Mouse (Mus musculus) gastrocnemius, postnatal 10 days (tissue): ENCODE data around the gene Plekha5. TPM values are rescaled to one million over a fixed set of nuclear protein-coding genes. Genes with fewer than 3 reads are reported as not detected.
A peak's percentile ranks its signal among the peaks of the same experiment; 100 is the strongest.
"Not testable (repeated sequence)": the region's sequence is repeated elsewhere in the genome, so short reads cannot be mapped to it uniquely, and the experiment has no call there.

Experiments
- DNase-seq: peaks from one replicate; pipeline ENCODE4 v3.0.0; 2021; ENCODE audit warnings: mixed read lengths
- total RNA-seq, 2 experiments: library from RNA; stranded (reverse); gene quantifications; 2 replicates each; pipeline ENCODE4 v1.2.3; 2021

Plekha5 gene
- total RNA-seq, 2 experiments from 2014 or later: 20.0 to 23.4 TPM

GRCm38 (mm10) chr6:140576961-140577821 lies 153.3 kb downstream of the Plekha5 start:
- peak; percentile 34 for DNase-seq

GRCm38 (mm10) chr6:140577822-140578170 lies 153.9 kb downstream of the Plekha5 start:
- no peak for DNase-seq

- DNase-seq: not testable (repeated sequence)
Measured at GRCm38 (mm10) chr6:140578985-140579384, 155.1 kb downstream of the Plekha5 start.

GRCm38 (mm10) chr6:140580170-140580569 lies 156.3 kb downstream of the Plekha5 start:
- no peak for DNase-seq

DNA sequence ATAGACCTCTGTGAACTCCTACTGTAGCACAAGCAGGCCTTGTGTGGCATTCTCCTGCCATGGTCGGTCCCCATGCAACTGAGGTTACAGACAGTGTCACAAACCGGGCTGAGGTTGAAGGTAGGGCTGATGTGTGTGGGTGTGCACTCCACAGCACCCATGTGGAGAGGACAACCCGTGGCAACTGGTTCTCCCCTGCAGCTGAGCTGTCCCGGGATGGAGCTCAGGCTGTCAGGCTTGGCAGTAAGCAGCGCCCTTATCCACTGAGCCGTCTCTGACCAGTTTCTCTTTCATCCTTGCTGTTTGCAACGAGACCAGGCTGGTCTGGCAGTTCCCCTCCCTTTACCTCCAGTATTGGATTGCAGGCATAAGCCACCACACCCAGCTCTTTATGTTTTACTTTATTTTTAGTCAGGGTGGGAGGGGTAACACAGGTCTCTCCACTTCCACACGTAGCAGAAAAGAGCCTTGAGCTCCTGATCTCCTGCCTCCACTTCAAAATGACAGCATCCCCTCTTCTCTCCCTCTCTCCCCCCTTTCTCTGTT lies 162.9 kb downstream of the Plekha5 start:
- no peak for DNase-seq

DNA sequence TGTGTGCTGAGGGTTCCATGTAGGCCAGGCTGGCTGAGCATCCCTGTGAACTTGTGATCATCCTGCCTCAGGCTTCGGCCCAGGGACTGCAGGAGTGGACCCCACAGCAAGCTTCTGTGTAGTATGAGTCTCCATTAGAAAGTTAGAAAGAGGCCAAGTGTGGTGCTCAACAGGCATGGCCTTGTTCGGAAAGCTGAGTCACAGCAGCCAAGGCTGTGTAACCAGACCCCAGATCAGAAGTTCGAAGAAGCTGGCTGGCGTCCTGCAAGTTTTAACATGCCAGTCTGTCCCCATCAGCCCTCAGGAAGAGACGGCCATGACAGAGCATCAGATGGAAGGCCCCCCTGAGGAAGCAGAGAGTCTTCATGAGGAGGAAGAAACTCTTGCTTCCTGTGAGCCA lies 167.5 kb downstream of the Plekha5 start:
- no peak for DNase-seq

DNA sequence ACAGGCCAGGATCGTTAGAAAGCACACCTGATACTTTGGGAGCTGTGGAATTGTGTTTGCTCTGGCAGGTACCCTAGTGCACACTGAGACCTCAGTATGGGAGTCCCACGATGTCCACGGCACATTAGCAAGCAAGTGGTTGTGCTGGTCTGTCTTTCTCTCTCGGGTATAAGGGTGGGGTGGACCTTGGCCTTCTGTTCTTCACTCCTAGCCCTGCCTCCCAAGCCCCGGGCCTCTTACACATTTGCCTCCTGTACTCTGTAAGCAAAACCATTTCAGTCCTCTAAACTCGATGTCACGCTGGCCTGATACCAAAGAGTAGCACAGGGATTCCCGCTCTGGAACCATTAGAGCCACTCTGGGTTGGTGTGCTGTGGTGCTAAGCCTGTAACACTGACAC lies 168.9 kb downstream of the Plekha5 start:
- no peak for DNase-seq

DNA sequence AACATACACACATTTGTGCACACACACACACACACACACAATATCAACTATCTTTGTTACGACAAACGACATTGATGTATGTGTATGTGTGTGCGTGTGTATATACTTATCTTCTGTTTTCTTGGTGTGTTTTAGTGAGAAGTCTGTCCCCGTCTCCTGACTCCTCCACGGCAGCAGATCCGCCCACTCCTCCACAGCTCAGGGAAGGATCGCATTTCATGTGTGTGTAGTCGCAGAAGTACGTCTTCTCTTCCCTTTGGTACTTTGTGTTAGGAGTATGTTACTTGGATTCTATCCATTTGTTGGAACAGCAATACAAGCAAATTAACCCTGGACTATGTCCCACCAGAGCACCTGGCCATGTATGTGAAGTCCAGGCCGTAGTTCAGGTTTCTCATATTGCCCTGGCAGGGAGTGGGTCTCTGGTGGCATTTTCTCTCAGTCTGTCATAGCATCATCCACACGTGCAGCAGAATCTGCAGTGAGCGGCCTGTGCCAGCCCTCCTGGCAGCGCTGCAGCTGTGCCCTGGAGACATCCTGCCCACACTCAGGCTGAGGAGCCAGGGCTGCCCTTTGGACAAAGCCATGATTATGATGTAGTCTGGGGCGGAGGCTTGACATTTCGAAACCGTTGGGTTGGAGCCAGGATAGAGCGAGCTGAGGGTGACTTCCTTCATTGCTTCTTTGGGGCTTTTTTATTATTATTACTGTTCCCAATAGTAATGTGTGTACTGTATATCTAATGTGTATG lies 169.7 kb downstream of the Plekha5 start:
- peak; percentile 56 for DNase-seq

GRCm38 (mm10) chr6:140595551-140595950 lies 171.7 kb downstream of the Plekha5 start:
- DNase-seq: not testable (repeated sequence)

- DNase-seq: no peak
Measured at GRCm38 (mm10) chr6:140597381-140598329, 173.8 kb downstream of the Plekha5 start.

GRCm38 (mm10) chr6:140598516-140598915 lies 174.7 kb downstream of the Plekha5 start:
- no peak for DNase-seq

GRCm38 (mm10) chr6:140599337-140599736 lies 175.5 kb downstream of the Plekha5 start:
- DNase-seq: no peak

DNA sequence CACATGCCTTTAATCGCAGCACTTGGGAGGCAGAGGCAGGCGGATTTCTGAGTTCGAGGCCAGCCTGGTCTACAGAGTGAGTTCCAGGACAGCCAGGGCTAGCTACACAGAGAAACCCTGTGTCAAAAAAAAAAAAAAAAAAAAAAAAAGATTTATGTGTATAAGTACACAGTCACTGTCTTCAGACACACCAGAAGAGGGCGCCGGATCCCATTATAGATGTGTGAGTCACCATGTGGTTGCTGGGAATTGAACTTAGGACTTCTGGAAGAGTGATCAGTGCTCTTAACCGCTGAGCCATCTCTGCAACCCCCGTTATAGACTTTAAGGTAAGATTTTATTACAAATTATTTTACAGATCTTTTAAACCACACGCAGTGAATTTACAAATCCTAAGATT lies 176.8 kb downstream of the Plekha5 start:
- not testable (repeated sequence) for DNase-seq

DNA sequence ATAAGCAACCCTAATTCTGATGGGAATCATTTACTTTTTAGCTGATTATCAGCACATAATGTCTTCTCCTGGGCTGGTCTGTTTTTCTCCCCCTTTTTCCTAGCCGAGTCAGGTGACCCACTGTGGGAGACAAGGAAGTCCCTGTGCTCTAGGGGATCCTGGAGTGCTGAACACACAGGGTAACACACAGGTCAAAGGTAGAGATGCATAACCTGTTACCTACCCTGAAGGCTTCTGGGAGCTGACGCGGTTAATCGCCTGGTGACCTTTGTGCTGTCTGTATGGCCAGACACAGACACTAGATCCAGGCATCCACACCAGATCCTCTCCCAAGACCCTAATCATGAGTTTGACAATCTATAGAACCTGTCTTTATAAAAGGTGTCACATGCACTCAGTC lies 177.3 kb downstream of the Plekha5 start:
- DNase-seq: no peak

DNA sequence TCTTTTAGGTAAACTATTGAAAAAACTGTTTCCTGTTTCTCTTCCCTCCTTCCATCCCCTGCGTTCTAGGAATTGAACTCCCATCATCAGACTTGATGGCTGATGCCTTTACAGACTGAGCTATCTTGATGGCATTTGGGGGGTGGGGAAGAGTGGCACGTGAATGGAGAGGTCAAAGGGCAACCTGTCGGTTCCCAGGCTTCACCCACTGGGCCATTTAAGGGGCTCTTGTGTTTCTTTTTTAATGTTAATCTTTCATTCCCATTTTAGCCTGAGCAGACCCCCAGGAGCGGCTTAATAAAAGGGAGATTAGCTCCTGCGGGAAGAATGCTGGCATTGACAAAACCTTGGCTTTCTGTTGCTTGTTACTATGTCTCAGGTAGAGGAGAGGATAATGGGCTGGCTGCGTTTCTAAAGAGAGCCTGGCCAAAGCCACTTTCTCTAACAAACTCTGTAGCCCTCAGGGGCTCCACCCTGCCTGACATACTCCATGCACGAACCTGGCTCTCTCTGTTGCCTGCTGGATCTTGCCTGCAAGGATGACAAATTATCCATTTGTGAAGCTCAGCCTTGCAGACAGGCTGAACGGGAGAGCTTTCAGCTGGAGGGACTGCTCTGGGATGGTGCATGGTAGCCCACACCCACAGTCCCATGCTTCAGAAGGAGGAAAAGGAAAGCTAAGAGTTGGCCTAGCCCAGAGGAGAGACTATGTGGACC lies 179.5 kb downstream of the Plekha5 start:
- DNase-seq: no peak

GRCm38 (mm10) chr6:140605173-140605572 lies 181.3 kb downstream of the Plekha5 start:
- not testable (repeated sequence) for DNase-seq

- no peak for DNase-seq
Measured at GRCm38 (mm10) chr6:140605732-140606131, 181.9 kb downstream of the Plekha5 start.

DNA sequence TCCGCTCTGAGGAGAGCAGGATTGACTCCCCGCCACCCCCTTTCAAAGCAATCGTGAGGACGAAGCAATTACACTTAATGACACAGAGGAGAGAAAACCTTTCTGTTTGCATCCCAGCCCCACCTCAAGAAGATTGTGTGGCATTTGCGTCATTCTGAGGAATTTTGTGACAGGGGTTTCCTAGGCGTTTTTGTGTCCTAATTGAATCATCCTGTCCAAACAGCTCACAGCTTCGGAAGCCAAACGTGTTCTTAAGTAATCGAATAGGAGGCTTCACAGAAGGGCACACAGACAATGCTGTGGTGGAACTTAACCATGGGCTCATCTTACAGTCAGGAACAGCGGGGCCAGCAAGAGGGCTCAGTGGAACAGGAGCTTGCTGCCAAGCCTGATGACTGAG lies 182.7 kb downstream of the Plekha5 start:
- no peak for DNase-seq

GRCm38 (mm10) chr6:140608666-140609065 lies 184.8 kb downstream of the Plekha5 start:
- DNase-seq: no peak

- DNase-seq: no peak
Measured at GRCm38 (mm10) chr6:140609533-140609932, 185.7 kb downstream of the Plekha5 start.

- DNase-seq: no peak
Measured at GRCm38 (mm10) chr6:140610117-140610516, 186.3 kb downstream of the Plekha5 start.
